Comparison of ENCODE assay signal across 25 mouse cellular contexts in the genomic region with DNA sequence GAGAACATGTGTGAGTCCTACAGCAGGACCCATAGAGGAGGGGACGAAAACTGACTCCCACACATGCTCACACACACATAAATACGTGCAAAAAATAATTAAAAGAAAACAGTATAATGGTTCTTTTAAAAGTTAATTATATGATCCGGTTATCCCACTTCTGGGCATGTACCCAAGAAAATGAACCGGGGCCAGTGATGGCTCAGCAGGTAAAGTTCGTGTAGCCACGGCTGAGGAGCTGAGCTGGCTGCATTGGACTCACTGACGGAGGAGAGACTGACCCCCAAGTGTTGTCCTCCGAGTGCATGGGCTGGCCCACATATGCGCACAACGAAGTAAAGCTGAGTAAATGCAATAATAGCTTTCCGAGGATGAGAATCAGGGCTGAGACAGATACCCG. TPM values are rescaled to one million over a fixed set of nuclear protein-coding genes. Genes with fewer than 3 reads are reported as not detected.
DNase-seq lines count a peak whose midpoint lies in the region; ATAC-seq and TF ChIP-seq lines count a peak whose summit lies in the region.
"Had no signal": no experiment of that assay in that cellular context is flagged by ENCODE, and none has a peak within 500 bp of the region (broad histone marks: within the 10 kb centered on the region; RNA-seq: fewer than 3 reads in every experiment).

No protein-coding gene starts in this region.

- intact Hi-C loops in gastrocnemius, adult 2 months (cut with DNase I) = no loop called here

- no peak for TF ChIP-seq CTCF in kidney, adult 2 months (conservative IDR thresholded peaks at IDR 0.05; ENCODE audit: insufficient read depth, insufficient read length, low read depth, low read length)
- no peak for TF ChIP-seq CTCF in gastrocnemius, adult 2 months (IDR thresholded peaks at IDR 0.05)

- peak; percentile 15 for TF ChIP-seq POLR2A in kidney, adult 2 months (IDR thresholded peaks at IDR 0.05; ENCODE audit: low read depth, low read length)

- DNase-seq in kidney, adult 2 months = peak; percentile 90
- peak; percentile 77 to 82 for DNase-seq in kidney, adult 8-10 months
- peak; percentile 73 for DNase-seq in kidney, postnatal 14 days
- no peak for DNase-seq in right cerebral cortex, adult 18-20 months
- DNase-seq in gastrocnemius, adult 2 months = no peak
- no peak for DNase-seq in cerebellum, adult 11-12 months
- DNase-seq: adrenal gland, adult 8-10 months; adrenal gland, postnatal 36 days; cerebellum, adult 11 months; cerebellum, adult 9-10 months; cerebellum, postnatal 25 days; gastrocnemius, postnatal 36 days; heart, adult 18-20 months; heart, postnatal 14 days had no signal

- H3K9ac ChIP-seq in kidney, embryonic 15.5 days = no peak overlapping the region
- H3K9ac ChIP-seq: embryonic facial prominence, embryonic 12.5 days; forebrain, embryonic 15.5 days; hindbrain, embryonic 13.5 days had no signal

- H3K9me3 ChIP-seq in kidney, embryonic 15.5 days (replicated peaks) = no peaks in the 10 kb centered on the region
- H3K9me3 ChIP-seq: embryonic facial prominence, embryonic 12.5 days; forebrain, embryonic 15.5 days; G1E; heart, embryonic 10.5 days; hindbrain, embryonic 13.5 days had no signal

- 48% methylated on average over 12 of the region's 12 CpGs for WGBS in kidney, adult 2 months
- 77% methylated on average over 12 of the region's 12 CpGs for WGBS in kidney, embryonic 15.5 days

- no peaks in the 10 kb centered on the region for H3K36me3 ChIP-seq in kidney, adult 2 months (ENCODE audit: control insufficient read depth, insufficient read depth, low read length)
- no peaks in the 10 kb centered on the region for H3K36me3 ChIP-seq in kidney, embryonic 15.5 days
- H3K36me3 ChIP-seq: embryonic facial prominence, embryonic 12.5 days; forebrain, embryonic 15.5 days; G1E; heart, embryonic 10.5 days; hindbrain, embryonic 13.5 days had no signal

- no peak overlapping the region for H3K4me2 ChIP-seq in kidney, embryonic 15.5 days
- H3K4me2 ChIP-seq: embryonic facial prominence, embryonic 12.5 days; forebrain, embryonic 15.5 days; hindbrain, embryonic 13.5 days had no signal

- peaks cover 15% of the 10 kb centered on the region for H3K4me1 ChIP-seq in kidney, adult 2 months (ENCODE audit: control insufficient read depth, insufficient read depth, low read length)
- H3K4me1 ChIP-seq in kidney, embryonic 15.5 days = peaks cover 10% of the 10 kb centered on the region
- H3K4me1 ChIP-seq: embryonic facial prominence, embryonic 12.5 days; forebrain, embryonic 15.5 days; hindbrain, embryonic 13.5 days had no signal

- peak overlapping the region; percentile 4; the same call in 1 of the 2 replicates for H3K4me3 ChIP-seq in kidney, adult 2 months (ENCODE audit: insufficient read depth, low read depth, low read length)
- no peak overlapping the region for H3K4me3 ChIP-seq in kidney, embryonic 15.5 days (replicated peaks)
- H3K4me3 ChIP-seq in gastrocnemius, adult 2 months = no peak overlapping the region
- H3K4me3 ChIP-seq: embryonic facial prominence, embryonic 12.5 days; forebrain, embryonic 15.5 days; heart, embryonic 10.5 days; hindbrain, embryonic 13.5 days had no signal

- no peak for ATAC-seq in kidney, embryonic 15.5 days (replicated peaks; ENCODE audit: low FRiP score)
- ATAC-seq: forebrain, embryonic 15.5 days; hindbrain, postnatal 0 days had no signal

- peak overlapping the region; percentile 86 for H3K27ac ChIP-seq in kidney, adult 2 months (ENCODE audit: insufficient read depth, low read depth, low read length)
- H3K27ac ChIP-seq in kidney, embryonic 15.5 days = no peak overlapping the region
- no peak overlapping the region for H3K27ac ChIP-seq in gastrocnemius, adult 2 months
- H3K27ac ChIP-seq: embryonic facial prominence, embryonic 12.5 days; forebrain, embryonic 15.5 days; heart, embryonic 10.5 days; hindbrain, embryonic 13.5 days; hindbrain, postnatal 0 days had no signal

- H3K27me3 ChIP-seq in kidney, adult 2 months (replicated peaks; ENCODE audit: control insufficient read depth, insufficient read depth, low read length) = no peaks in the 10 kb centered on the region
- no peaks in the 10 kb centered on the region for H3K27me3 ChIP-seq in kidney, embryonic 15.5 days
- H3K27me3 ChIP-seq: embryonic facial prominence, embryonic 12.5 days; forebrain, embryonic 15.5 days; hindbrain, embryonic 13.5 days had no signal

RNA-seq across cellular contexts. Expression of gene Pdzk1, which starts 4.5 kb away (rescaled TPM):
- polyA plus RNA-seq in kidney, adult 2 months (2012; rRNA removed) = 343 and 414 TPM in 2 replicates
- polyA plus RNA-seq in kidney, embryonic 15.5 days (2015; fragmentation: Nextera tagmentation; extraction: Ambion mirVana) = 125 and 138 TPM in 2 replicates
- total RNA-seq in gastrocnemius, adult 2 months (2021) = not detected
- total RNA-seq: adrenal gland, postnatal 36 days; gastrocnemius, postnatal 36 days; heart, adult 18-20 months had no signal
- polyA plus RNA-seq: embryonic facial prominence, embryonic 12.5 days; forebrain, embryonic 11.5 days; heart, embryonic 14.5 days; hindbrain, embryonic 13.5 days had no signal

RNA-seq across cellular contexts. Expression of gene Cd160, which starts 4.5 kb away (rescaled TPM):
- 0.08 and 0.33 TPM in 2 replicates for polyA plus RNA-seq in kidney, adult 2 months (2012; rRNA removed)
- 0.09 and 0.16 TPM in 2 replicates for polyA plus RNA-seq in kidney, embryonic 15.5 days (2015; fragmentation: Nextera tagmentation; extraction: Ambion mirVana)
- total RNA-seq in gastrocnemius, adult 2 months (2021) = not detected
- total RNA-seq: gastrocnemius, postnatal 36 days; heart, adult 18-20 months; heart, postnatal 14 days; hindbrain, postnatal 0 days had no signal
- polyA plus RNA-seq: brain, embryonic 14.5 days; cortical plate, adult 2 months; forebrain, embryonic 11.5 days; heart, embryonic 14.5 days had no signal

Comparison
In these comparisons a context has a peak if more than half of its experiments do, and no peak if none do; other contexts are left out.
1. DNase-seq: peak in kidney, adult 2 months (single experiment), kidney, adult 8-10 months (2 of 2) and kidney, postnatal 14 days (single experiment); none in right cerebral cortex, adult 18-20 months (single experiment), gastrocnemius, adult 2 months (single experiment) and cerebellum, adult 11-12 months (single experiment).